Mouse (Mus musculus): ENCODE data around the gene Cbx2. TPM values are rescaled to one million over a fixed set of nuclear protein-coding genes. Genes with fewer than 3 reads are reported as not detected.

Gene Cbx2
- polyA plus RNA-seq, 1 experiment from 2014 or later, result 27.0 TPM

GRCm38 (mm10) chr11:119078691-119079444 lies 56.1 kb downstream of the Cbx2 start:
- peak; percentile 29 for ATAC-seq
- peaks cover 12% of the 10 kb centered on the region for H3K36me3 ChIP-seq
- peak overlapping the region; percentile 47 for H3K4me2 ChIP-seq (replicated peaks)
- 11% methylated on average over 24 of the region's 27 CpGs for WGBS
- H3K9me3 ChIP-seq, result no peaks in the 10 kb centered on the region
- no peaks in the 10 kb centered on the region for H3K27me3 ChIP-seq (replicated peaks)
- peak overlapping the region; percentile 18; the same call in 1 of the 2 replicates for H3K4me3 ChIP-seq (replicated peaks)
- peak overlapping the region; percentile 43 for H3K9ac ChIP-seq
- H3K27ac ChIP-seq, result peak overlapping the region; percentile 63
- peaks cover 57% of the 10 kb centered on the region for H3K4me1 ChIP-seq (replicated peaks)

DNA sequence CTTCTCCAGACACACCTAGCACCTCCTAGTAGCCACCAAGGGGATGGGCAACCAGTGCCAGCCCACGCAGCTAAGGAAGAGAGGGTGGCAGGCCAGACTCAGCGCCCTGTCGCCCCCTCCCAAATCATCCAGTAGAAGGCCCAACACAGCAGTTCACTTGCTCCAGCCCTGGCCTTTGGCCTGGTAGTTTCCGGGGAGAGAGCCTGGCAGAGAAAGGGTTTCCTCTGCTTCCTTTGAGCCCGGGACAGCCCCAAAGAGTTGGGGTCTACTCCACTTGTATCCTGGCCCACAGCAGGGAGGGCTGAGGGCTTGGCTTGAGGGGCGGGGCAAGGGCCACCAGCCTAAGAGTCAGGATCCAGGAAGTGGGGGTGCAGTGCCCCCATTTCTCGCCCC lies 56.7 kb downstream of the Cbx2 start:
- Histone ChIP-seq H3K4me3 (replicated peaks) (peak overlapping the region; percentile 18; the same call in 1 of the 2 replicates), H3K4me1 (replicated peaks) (peaks cover 63% of the 10 kb centered on the region), H3K4me2 (replicated peaks) (peak overlapping the region; percentile 47), H3K27ac (peak overlapping the region; percentile 63), H3K9ac (peak overlapping the region; percentile 43), H3K9me3 (no peaks in the 10 kb centered on the region), H3K36me3 (peaks cover 12% of the 10 kb centered on the region), H3K27me3 (replicated peaks) (no peaks in the 10 kb centered on the region)
- WGBS, result 38% methylated on average over 7 of the region's 7 CpGs
- ATAC-seq, result no peak

- Histone ChIP-seq H3K4me2 (replicated peaks) (peak overlapping the region; percentile 22; the same call in 1 of the 2 replicates), H3K27ac (no peak overlapping the region), H3K9ac (no peak overlapping the region), H3K4me1 (replicated peaks) (peaks cover 67% of the 10 kb centered on the region), H3K4me3 (replicated peaks) (no peak overlapping the region), H3K9me3 (no peaks in the 10 kb centered on the region), H3K27me3 (replicated peaks) (no peaks in the 10 kb centered on the region), H3K36me3 (peaks cover 12% of the 10 kb centered on the region)
- no peak for ATAC-seq
- 63% methylated on average over 33 of the region's 33 CpGs for WGBS
These were observed 57.8 kb downstream of the Cbx2 start for GRCm38 (mm10) chr11:119080461-119081147.

Other genes with a start within 250 kb of the Cbx2 start
- 1.2 and 1.5 TPM in 2 replicates for gene Rbfox3, start 111.4 kb upstream of the Cbx2 start, polyA plus RNA-seq (2015; fragmentation: Nextera tagmentation; extraction: Ambion mirVana)
- gene Enpp7, start 34.8 kb upstream of the Cbx2 start, polyA plus RNA-seq (2015; fragmentation: Nextera tagmentation; extraction: Ambion mirVana), result 0.09 and 0.25 TPM in 2 replicates
- gene Cbx8, start 18.0 kb downstream of the Cbx2 start, polyA plus RNA-seq (2015; fragmentation: Nextera tagmentation; extraction: Ambion mirVana), result 7.4 and 7.9 TPM in 2 replicates
- gene Cbx4, start 63.3 kb downstream of the Cbx2 start, polyA plus RNA-seq (2015; fragmentation: Nextera tagmentation; extraction: Ambion mirVana), result 10.7 and 11.2 TPM in 2 replicates
- gene Tbc1d16, start 205.5 kb downstream of the Cbx2 start, polyA plus RNA-seq (2015; fragmentation: Nextera tagmentation; extraction: Ambion mirVana), result 13.9 and 15.3 TPM in 2 replicates
- 2.5 and 2.6 TPM in 2 replicates for gene Ccdc40, start 205.6 kb downstream of the Cbx2 start, polyA plus RNA-seq (2015; fragmentation: Nextera tagmentation; extraction: Ambion mirVana)
- gene Gaa, start 244.9 kb downstream of the Cbx2 start, polyA plus RNA-seq (2015; fragmentation: Nextera tagmentation; extraction: Ambion mirVana), result 66.3 and 69.1 TPM in 2 replicates